Mouse (Mus musculus): ENCODE measurements around the gene Yif1a. TPM values are rescaled to one million over a fixed set of nuclear protein-coding genes. Genes with fewer than 3 reads are reported as not detected.
A peak's percentile ranks its signal among the peaks of the same experiment; 100 is the strongest.

Gene Yif1a
- total RNA-seq, 1 experiment = 84.4 TPM

DNA sequence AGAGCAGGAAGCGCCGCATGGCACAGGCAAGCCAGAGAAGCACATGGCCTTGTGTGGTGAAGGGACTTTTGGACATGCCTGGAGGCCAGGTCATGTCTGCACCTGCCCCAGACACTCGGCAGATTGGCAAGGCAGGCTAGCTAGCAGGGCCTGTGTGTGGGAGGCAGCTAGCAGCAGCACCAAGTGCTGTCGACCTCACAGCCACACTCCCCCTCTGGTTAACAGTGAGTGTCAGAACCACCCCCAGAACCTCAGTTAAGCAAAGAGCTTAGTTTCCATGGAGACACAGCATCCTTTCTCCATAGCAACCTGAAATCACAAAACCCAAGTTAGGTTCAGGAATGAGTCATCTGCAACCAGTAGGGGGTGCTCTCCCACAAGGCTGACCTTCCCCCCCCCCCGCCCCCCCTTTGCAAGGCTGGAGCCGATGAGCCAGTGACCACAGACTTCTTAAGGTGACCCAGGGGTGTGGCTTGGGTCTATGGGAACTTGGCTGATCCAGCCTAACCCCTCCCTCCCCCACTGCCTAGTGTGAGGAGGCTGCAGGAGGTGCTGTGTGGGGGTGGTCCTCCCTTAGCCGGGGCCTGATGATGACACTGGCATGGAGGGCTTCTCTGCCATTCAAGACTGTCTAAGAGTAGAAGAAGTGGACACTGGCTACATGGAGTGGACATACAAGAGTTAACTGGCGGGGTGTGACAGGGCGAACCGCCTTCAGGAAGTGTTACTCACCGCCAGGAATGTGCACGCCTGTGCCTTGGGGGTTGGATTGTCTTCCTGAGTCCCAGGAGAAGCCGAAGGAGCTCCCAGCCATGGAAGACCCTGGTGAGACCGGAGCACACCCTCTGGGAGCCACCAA lies 38.1 kb upstream of the Yif1a start, which contains the start of gene Rin1:
TSS of gene Rin1 (plus strand) at position 435 of the 859 bp plus-strand sequence.
- peak; percentile 71 for DNase-seq (ENCODE audit: low read depth, low spot score)
- peak within 1 kb of the TSS; percentile 50 for H3K9ac ChIP-seq (ENCODE audit: insufficient read depth, low read depth, low read length, poor library complexity, severe bottlenecking)
- H3K4me3 ChIP-seq (ENCODE audit: insufficient read depth in 1 of 2, low read depth in 1 of 2, low read length in 2 of 2, poor library complexity in 1 of 2, severe bottlenecking in 1 of 2) = peak within 1 kb of the TSS; percentile 3 to 58
- in situ Hi-C loops (cut with MboI; ENCODE audit: low sequenced_read_pairs in 2 of 2, unreplicated experiment in 2 of 2) = no loop called here
- peak within 1 kb of the TSS; percentile 13; the same call in 1 of the 2 replicates for H3K27ac ChIP-seq (ENCODE audit: insufficient read depth, low read depth, low read length, poor library complexity, severe bottlenecking)
- peaks cover 5 to 28% of the 10 kb centered on the region in 2 experiments; a peak in 3 of 4 replicates for H3K4me1 ChIP-seq (ENCODE audit: control insufficient read depth in 2 of 2, insufficient read depth in 2 of 2, low read length in 2 of 2, poor library complexity in 1 of 2)
- TF ChIP-seq ZC3H11A (IDR thresholded peaks at IDR 0.05; ENCODE audit: borderline replicate concordance, low read depth, low read length) = no peak
- TF ChIP-seq MAFK (IDR thresholded peaks at IDR 0.05; ENCODE audit: insufficient read depth, low read depth, low read length) = no peak
- TF ChIP-seq ZNF384 (IDR thresholded peaks at IDR 0.05; ENCODE audit: low read depth, low read length) = no peak
- no peak for TF ChIP-seq CHD2 (IDR thresholded peaks at IDR 0.05; ENCODE audit: low read depth, low read length)
- no peak for TF ChIP-seq HCFC1 (IDR thresholded peaks at IDR 0.05; ENCODE audit: borderline replicate concordance, insufficient read depth, low read length)
- peaks cover 22% of the 10 kb centered on the region; the same call in 1 of the 2 replicates for H3K36me3 ChIP-seq (ENCODE audit: control insufficient read depth, insufficient read depth, low read length, poor library complexity, severe bottlenecking)
- H3K9me3 ChIP-seq (ENCODE audit: control insufficient read depth, insufficient read depth, low read depth, low read length) = no peaks in the 10 kb centered on the region

- Histone ChIP-seq H3K36me3 (ENCODE audit: control insufficient read depth, insufficient read depth, low read length, poor library complexity, severe bottlenecking) (peaks cover 22% of the 10 kb centered on the region; the same call in 1 of the 2 replicates), H3K9ac (ENCODE audit: insufficient read depth, low read depth, low read length, poor library complexity, severe bottlenecking) (peak overlapping the region; percentile 50), H3K4me1 (ENCODE audit: control insufficient read depth in 2 of 2, insufficient read depth in 2 of 2, low read length in 2 of 2, poor library complexity in 1 of 2) (peaks cover 5 to 28% of the 10 kb centered on the region in 2 experiments; a peak in 3 of 4 replicates), H3K4me3 (ENCODE audit: insufficient read depth in 1 of 2, low read depth in 1 of 2, low read length in 2 of 2, poor library complexity in 1 of 2, severe bottlenecking in 1 of 2) (peak overlapping the region; percentile 3 to 58), H3K9me3 (ENCODE audit: control insufficient read depth, insufficient read depth, low read depth, low read length) (no peaks in the 10 kb centered on the region), H3K27ac (ENCODE audit: insufficient read depth, low read depth, low read length, poor library complexity, severe bottlenecking) (no peak overlapping the region)
- TF ChIP-seq ZNF384 (IDR thresholded peaks at IDR 0.05; ENCODE audit: low read depth, low read length) = no peak
- TF ChIP-seq HCFC1 (IDR thresholded peaks at IDR 0.05; ENCODE audit: borderline replicate concordance, insufficient read depth, low read length) = no peak
- no peak for TF ChIP-seq MAFK (IDR thresholded peaks at IDR 0.05; ENCODE audit: insufficient read depth, low read depth, low read length)
- TF ChIP-seq ZC3H11A (IDR thresholded peaks at IDR 0.05; ENCODE audit: borderline replicate concordance, low read depth, low read length) = no peak
- TF ChIP-seq CHD2 (IDR thresholded peaks at IDR 0.05; ENCODE audit: low read depth, low read length) = no peak
- in situ Hi-C loops (cut with MboI; ENCODE audit: low sequenced_read_pairs in 2 of 2, unreplicated experiment in 2 of 2) = no loop called here
- DNase-seq (ENCODE audit: low read depth, low spot score) = no peak
Measured at GRCm38 (mm10) chr19:5051031-5051430, 37.3 kb upstream of the Yif1a start.

- no peak for TF ChIP-seq CHD2 (IDR thresholded peaks at IDR 0.05; ENCODE audit: low read depth, low read length)
- no peak for TF ChIP-seq MAFK (IDR thresholded peaks at IDR 0.05; ENCODE audit: insufficient read depth, low read depth, low read length)
- no peak for TF ChIP-seq HCFC1 (IDR thresholded peaks at IDR 0.05; ENCODE audit: borderline replicate concordance, insufficient read depth, low read length)
- TF ChIP-seq ZNF384 (IDR thresholded peaks at IDR 0.05; ENCODE audit: low read depth, low read length) = no peak
- TF ChIP-seq ZC3H11A (IDR thresholded peaks at IDR 0.05; ENCODE audit: borderline replicate concordance, low read depth, low read length) = no peak
- H3K27ac ChIP-seq (ENCODE audit: insufficient read depth, low read depth, low read length, poor library complexity, severe bottlenecking) = no peak overlapping the region
- H3K36me3 ChIP-seq (ENCODE audit: control insufficient read depth, insufficient read depth, low read length, poor library complexity, severe bottlenecking) = peaks cover 21% of the 10 kb centered on the region; the same call in 1 of the 2 replicates
- in situ Hi-C loops (cut with MboI; ENCODE audit: low sequenced_read_pairs in 2 of 2, unreplicated experiment in 2 of 2) = no loop called here
- peaks cover 5 to 28% of the 10 kb centered on the region in 2 experiments; a peak in 3 of 4 replicates for H3K4me1 ChIP-seq (ENCODE audit: control insufficient read depth in 2 of 2, insufficient read depth in 2 of 2, low read length in 2 of 2, poor library complexity in 1 of 2)
- peak overlapping the region; percentile 50; the same call in 1 of the 2 replicates for H3K9ac ChIP-seq (ENCODE audit: insufficient read depth, low read depth, low read length, poor library complexity, severe bottlenecking)
- no peak for DNase-seq (ENCODE audit: low read depth, low spot score)
- no peaks in the 10 kb centered on the region for H3K9me3 ChIP-seq (ENCODE audit: control insufficient read depth, insufficient read depth, low read depth, low read length)
- peak overlapping the region; percentile 3 to 58; a peak in 3 of 4 replicates for H3K4me3 ChIP-seq (ENCODE audit: insufficient read depth in 1 of 2, low read depth in 1 of 2, low read length in 2 of 2, poor library complexity in 1 of 2, severe bottlenecking in 1 of 2)
Measured at GRCm38 (mm10) chr19:5051515-5051914, 36.8 kb upstream of the Yif1a start.

GRCm38 (mm10) chr19:5052166-5052822 lies 36.0 kb upstream of the Yif1a start:
- in situ Hi-C loops (cut with MboI; ENCODE audit: low sequenced_read_pairs in 2 of 2, unreplicated experiment in 2 of 2) = no loop called here
- peaks cover 15% of the 10 kb centered on the region; the same call in 1 of the 2 replicates for H3K36me3 ChIP-seq (ENCODE audit: control insufficient read depth, insufficient read depth, low read length, poor library complexity, severe bottlenecking)
- H3K9me3 ChIP-seq (ENCODE audit: control insufficient read depth, insufficient read depth, low read depth, low read length) = no peaks in the 10 kb centered on the region
- H3K9ac ChIP-seq (ENCODE audit: insufficient read depth, low read depth, low read length, poor library complexity, severe bottlenecking) = peak overlapping the region; percentile 27; the same call in 1 of the 2 replicates
- peaks cover 5 to 28% of the 10 kb centered on the region in 2 experiments; a peak in 3 of 4 replicates for H3K4me1 ChIP-seq (ENCODE audit: control insufficient read depth in 2 of 2, insufficient read depth in 2 of 2, low read length in 2 of 2, poor library complexity in 1 of 2)
- H3K27ac ChIP-seq (ENCODE audit: insufficient read depth, low read depth, low read length, poor library complexity, severe bottlenecking) = no peak overlapping the region
- no peak for DNase-seq (ENCODE audit: low read depth, low spot score)
- H3K4me3 ChIP-seq (ENCODE audit: insufficient read depth in 1 of 2, low read depth in 1 of 2, low read length in 2 of 2, poor library complexity in 1 of 2, severe bottlenecking in 1 of 2) = peak overlapping the region; percentile 52 to 63
- TF ChIP-seq ZC3H11A (IDR thresholded peaks at IDR 0.05; ENCODE audit: borderline replicate concordance, low read depth, low read length) (no peak), ZNF384 (IDR thresholded peaks at IDR 0.05; ENCODE audit: low read depth, low read length) (no peak), MAFK (IDR thresholded peaks at IDR 0.05; ENCODE audit: insufficient read depth, low read depth, low read length) (no peak), CHD2 (IDR thresholded peaks at IDR 0.05; ENCODE audit: low read depth, low read length) (no peak), HCFC1 (IDR thresholded peaks at IDR 0.05; ENCODE audit: borderline replicate concordance, insufficient read depth, low read length) (no peak)

Measured in ES-E14 (cell line).